Mouse (Mus musculus): ENCODE results near the gene Cbfa2t3. TPM values are rescaled to one million over a fixed set of nuclear protein-coding genes. Genes with fewer than 3 reads are reported as not detected.

The Cbfa2t3 gene
- total and polyA plus RNA-seq, 2 experiments from 2014 or later: 11.1 to 15.9 TPM

DNA sequence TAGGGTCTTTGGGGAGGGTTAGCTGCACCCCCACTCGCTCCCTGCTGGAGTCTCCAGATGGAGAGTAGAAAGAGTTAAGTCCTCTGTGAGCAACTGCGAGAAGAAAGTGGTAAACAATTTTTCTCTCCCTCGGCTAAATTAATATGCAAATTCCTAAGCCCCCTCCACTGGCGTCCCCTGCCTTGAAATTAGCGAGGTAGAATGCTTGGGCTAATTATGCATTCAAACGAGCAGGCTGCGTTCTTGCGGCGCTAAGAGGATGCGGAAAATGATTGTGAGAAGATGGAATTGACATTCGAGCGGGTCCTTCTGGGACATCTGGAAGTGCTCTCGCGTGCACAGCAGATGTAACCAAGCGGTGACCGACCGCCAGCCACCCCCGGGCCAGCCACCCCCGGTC lies 43.6 kb upstream of the Cbfa2t3 start:
- WGBS: 8% methylated on average over 19 of the region's 19 CpGs
- H3K4me3 ChIP-seq (ENCODE audit: low read depth, low read length): no peak overlapping the region
- TF ChIP-seq CTCF (IDR thresholded peaks at IDR 0.05): no peak
- H3K4me2 ChIP-seq (ENCODE audit: low read depth, low read length, poor library complexity, severe bottlenecking): peak overlapping the region; percentile 15; the same call in 1 of the 2 replicates
- H3K9ac ChIP-seq (replicated peaks; ENCODE audit: low read length, poor library complexity, severe bottlenecking): peak overlapping the region; percentile 24; the same call in 1 of the 2 replicates
- H3K9me3 ChIP-seq (ENCODE audit: low read length): no peaks in the 10 kb centered on the region
- H3K36me3 ChIP-seq (ENCODE audit: insufficient read depth, low read length): no peaks in the 10 kb centered on the region
- H3K27me3 ChIP-seq (ENCODE audit: insufficient read depth, low read length): no peaks in the 10 kb centered on the region
- peaks cover 29% of the 10 kb centered on the region for H3K4me1 ChIP-seq (ENCODE audit: insufficient read depth, low read length)
- peak; percentile 64 for DNase-seq (ENCODE audit: low spot score)
- ATAC-seq (ENCODE audit: low FRiP score): no peak
- H3K27ac ChIP-seq (ENCODE audit: low read depth, low read length): peak overlapping the region; percentile 62

DNA sequence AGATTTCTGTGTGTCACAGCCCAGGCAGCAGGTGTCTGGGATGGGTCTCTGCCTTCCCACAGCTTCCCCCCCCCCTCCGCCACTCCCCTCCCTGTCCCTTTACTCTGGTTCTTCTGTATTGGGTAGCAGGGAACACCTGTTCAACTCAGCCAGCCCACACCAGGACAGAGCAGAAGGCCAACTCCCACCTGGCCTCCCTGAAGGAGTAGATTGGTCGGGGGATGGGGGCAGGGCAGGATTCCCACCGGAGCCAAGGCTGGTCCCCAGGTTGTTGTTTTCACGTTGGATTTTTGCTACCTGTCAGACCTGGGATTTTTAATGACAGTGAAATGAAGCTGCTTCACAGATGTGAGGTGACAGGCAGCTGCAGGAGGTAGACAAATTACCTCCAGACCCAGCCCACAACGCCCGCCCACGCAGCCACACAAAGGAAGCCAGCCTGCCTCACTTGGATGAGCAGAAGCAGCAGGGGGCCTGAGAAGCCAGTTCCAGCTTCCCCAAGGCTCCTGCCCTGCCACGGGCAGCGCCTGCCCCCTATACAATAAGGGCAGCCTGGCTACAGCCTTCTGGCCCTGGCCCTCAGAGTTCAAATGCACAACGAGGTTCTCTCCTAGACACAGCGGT lies 40.3 kb upstream of the Cbfa2t3 start:
- Histone ChIP-seq H3K4me2 (ENCODE audit: low read depth, low read length, poor library complexity, severe bottlenecking) (no peak overlapping the region), H3K27ac (ENCODE audit: low read depth, low read length) (peak overlapping the region; percentile 69; the same call in 1 of the 2 replicates), H3K9ac (replicated peaks; ENCODE audit: low read length, poor library complexity, severe bottlenecking) (0 out of 2 replicates have a peak overlapping the region, but pooled peaks have one; percentile 24), H3K4me1 (ENCODE audit: insufficient read depth, low read length) (peaks cover 27% of the 10 kb centered on the region), H3K4me3 (ENCODE audit: low read depth, low read length) (no peak overlapping the region), H3K9me3 (ENCODE audit: low read length) (no peaks in the 10 kb centered on the region), H3K36me3 (ENCODE audit: insufficient read depth, low read length) (no peaks in the 10 kb centered on the region), H3K27me3 (ENCODE audit: insufficient read depth, low read length) (no peaks in the 10 kb centered on the region)
- DNase-seq (ENCODE audit: low spot score) (peak; percentile 54), ATAC-seq (ENCODE audit: low FRiP score) (no peak; the same call in 1 of the 2 replicates)
- TF ChIP-seq CTCF (IDR thresholded peaks at IDR 0.05): no peak
- 24% methylated on average over 11 of the region's 11 CpGs for WGBS

DNA sequence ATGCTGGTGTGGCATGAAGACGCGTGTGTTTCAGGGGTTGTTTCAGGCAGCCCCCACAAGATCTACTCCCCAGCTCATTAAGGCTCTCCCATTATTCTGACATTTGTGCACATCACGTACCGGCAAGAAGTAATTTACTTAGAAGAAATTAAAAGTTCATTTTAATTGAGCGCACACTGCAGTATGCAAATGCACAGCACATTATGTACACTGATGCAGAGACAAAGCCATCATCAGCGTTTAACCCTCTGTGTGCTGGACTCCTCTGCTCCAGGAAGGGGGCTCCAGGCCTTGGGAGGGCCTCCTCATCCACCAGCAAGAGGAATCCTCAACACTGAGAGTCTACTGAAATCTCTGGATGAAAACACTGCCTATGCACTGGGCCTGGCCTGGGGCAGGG lies 39.0 kb upstream of the Cbfa2t3 start:
- Histone ChIP-seq H3K9me3 (ENCODE audit: low read length) (no peaks in the 10 kb centered on the region), H3K9ac (replicated peaks; ENCODE audit: low read length, poor library complexity, severe bottlenecking) (0 out of 2 replicates have a peak overlapping the region, but pooled peaks have one; percentile 13), H3K4me3 (ENCODE audit: low read depth, low read length) (no peak overlapping the region), H3K36me3 (ENCODE audit: insufficient read depth, low read length) (no peaks in the 10 kb centered on the region), H3K4me1 (ENCODE audit: insufficient read depth, low read length) (peaks cover 27% of the 10 kb centered on the region), H3K27ac (ENCODE audit: low read depth, low read length) (0 out of 2 replicates have a peak overlapping the region, but pooled peaks have one; percentile 26), H3K27me3 (ENCODE audit: insufficient read depth, low read length) (no peaks in the 10 kb centered on the region), H3K4me2 (ENCODE audit: low read depth, low read length, poor library complexity, severe bottlenecking) (no peak overlapping the region)
- no peak for TF ChIP-seq CTCF (IDR thresholded peaks at IDR 0.05)
- DNase-seq (ENCODE audit: low spot score) (no peak), ATAC-seq (ENCODE audit: low FRiP score) (no peak)
- WGBS: 62% methylated on average over 6 of the region's 6 CpGs

DNA sequence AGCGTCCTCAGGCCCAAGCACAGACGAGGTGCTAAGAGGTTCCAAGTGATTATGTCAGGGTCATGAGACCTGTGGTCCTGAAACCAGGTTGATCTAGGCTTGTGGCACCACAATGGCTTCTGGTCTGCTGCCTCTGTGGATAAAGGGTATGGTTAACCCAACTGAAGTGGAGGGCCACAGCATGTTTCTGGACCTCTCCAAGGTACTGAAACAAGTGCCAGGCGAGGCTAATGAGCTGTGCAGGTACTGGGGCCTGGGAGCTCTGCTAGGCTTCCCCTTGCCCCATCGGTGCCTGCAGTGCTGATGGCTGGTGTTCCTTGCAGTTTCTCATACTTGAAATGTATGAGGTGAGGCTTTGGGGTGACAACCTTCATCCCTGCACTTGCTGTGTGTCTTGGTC lies 38.2 kb upstream of the Cbfa2t3 start:
- Histone ChIP-seq H3K27me3 (ENCODE audit: insufficient read depth, low read length) (no peaks in the 10 kb centered on the region), H3K4me1 (ENCODE audit: insufficient read depth, low read length) (peaks cover 21% of the 10 kb centered on the region), H3K36me3 (ENCODE audit: insufficient read depth, low read length) (no peaks in the 10 kb centered on the region), H3K4me3 (ENCODE audit: low read depth, low read length) (no peak overlapping the region), H3K4me2 (ENCODE audit: low read depth, low read length, poor library complexity, severe bottlenecking) (no peak overlapping the region), H3K27ac (ENCODE audit: low read depth, low read length) (no peak overlapping the region), H3K9ac (replicated peaks; ENCODE audit: low read length, poor library complexity, severe bottlenecking) (no peak overlapping the region), H3K9me3 (ENCODE audit: low read length) (no peaks in the 10 kb centered on the region)
- DNase-seq (ENCODE audit: low spot score): no peak
- no peak for TF ChIP-seq CTCF (IDR thresholded peaks at IDR 0.05)
- 51% methylated on average over 4 of the region's 4 CpGs for WGBS
- no peak for ATAC-seq (ENCODE audit: low FRiP score)

DNA sequence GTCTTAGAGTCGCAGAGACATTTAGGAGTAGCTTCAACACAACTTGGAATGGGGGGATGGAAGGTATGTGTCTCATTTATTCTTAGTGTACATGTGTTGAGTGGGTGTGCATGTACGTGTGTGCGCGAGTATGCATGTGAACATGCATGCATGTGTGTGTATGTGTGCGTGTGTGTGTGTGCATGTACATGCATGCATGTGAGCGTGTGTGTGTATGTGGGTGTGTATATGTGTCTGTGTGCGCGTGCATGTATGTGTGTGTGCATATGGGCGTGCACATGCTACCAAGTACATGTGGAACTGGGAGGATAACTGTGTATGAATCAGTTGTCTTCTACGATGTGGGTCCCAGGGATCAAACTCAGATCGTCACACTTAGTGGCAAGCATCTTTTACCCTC lies 37.7 kb upstream of the Cbfa2t3 start:
- WGBS: 90% methylated on average over 11 of the region's 11 CpGs
- no peak for TF ChIP-seq CTCF (IDR thresholded peaks at IDR 0.05)
- Histone ChIP-seq H3K9ac (replicated peaks; ENCODE audit: low read length, poor library complexity, severe bottlenecking) (no peak overlapping the region), H3K4me2 (ENCODE audit: low read depth, low read length, poor library complexity, severe bottlenecking) (no peak overlapping the region), H3K36me3 (ENCODE audit: insufficient read depth, low read length) (no peaks in the 10 kb centered on the region), H3K27me3 (ENCODE audit: insufficient read depth, low read length) (no peaks in the 10 kb centered on the region), H3K4me1 (ENCODE audit: insufficient read depth, low read length) (peaks cover 17% of the 10 kb centered on the region), H3K27ac (ENCODE audit: low read depth, low read length) (no peak overlapping the region), H3K9me3 (ENCODE audit: low read length) (no peaks in the 10 kb centered on the region), H3K4me3 (ENCODE audit: low read depth, low read length) (no peak overlapping the region)
- DNase-seq (ENCODE audit: low spot score): no peak
- ATAC-seq (ENCODE audit: low FRiP score): no peak

DNA sequence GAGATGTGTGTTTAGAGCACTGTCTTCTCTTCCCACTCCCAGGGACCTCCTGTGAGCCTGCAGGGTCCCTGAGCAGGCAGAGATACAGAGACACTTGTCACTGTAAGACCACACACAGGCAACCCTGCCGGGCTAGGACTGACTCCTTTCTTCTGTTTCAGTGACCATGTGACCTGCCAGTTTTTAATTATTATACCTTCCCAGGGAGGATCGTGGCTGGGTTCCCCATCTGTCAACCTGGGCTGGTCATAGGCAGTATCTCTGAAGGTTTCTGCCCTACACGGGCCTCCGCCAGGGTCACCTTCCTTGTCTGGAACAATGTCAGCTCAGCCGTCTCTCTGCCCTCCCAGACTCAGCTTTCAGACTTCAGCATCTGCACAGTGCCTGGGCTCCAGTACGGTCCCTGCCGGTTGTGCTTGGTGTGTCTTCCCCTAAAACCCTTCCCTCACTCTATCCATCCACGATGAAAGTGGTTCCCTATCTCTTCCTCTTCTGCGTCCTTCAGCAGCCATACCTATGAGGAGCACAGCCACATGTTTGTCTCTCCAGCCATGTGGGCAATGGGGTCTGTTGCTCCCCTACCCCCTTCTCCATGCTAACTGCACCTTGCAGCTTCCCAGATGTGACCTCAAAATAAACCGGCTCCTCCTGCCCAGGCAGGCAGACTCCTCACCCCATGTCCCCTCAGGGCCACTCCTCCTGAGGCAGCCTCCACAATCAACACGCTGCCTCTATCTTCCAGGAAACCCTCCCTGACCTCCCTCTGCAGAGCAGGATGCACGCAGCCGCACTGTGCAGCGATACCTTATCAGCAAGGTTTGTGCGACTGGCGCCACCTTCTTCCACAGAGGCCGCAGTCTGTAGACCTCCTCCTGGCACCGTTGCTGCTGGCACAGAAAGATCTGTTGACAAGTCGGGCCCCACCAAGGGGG lies 36.9 kb upstream of the Cbfa2t3 start:
- WGBS: 49% methylated on average over 19 of the region's 19 CpGs
- no peaks in the 10 kb centered on the region for H3K9me3 ChIP-seq (ENCODE audit: low read length)
- peaks cover 17% of the 10 kb centered on the region for H3K4me1 ChIP-seq (ENCODE audit: insufficient read depth, low read length)
- no peak overlapping the region for H3K9ac ChIP-seq (replicated peaks; ENCODE audit: low read length, poor library complexity, severe bottlenecking)
- DNase-seq (ENCODE audit: low spot score) (no peak), ATAC-seq (ENCODE audit: low FRiP score) (no peak)
- H3K4me3 ChIP-seq (ENCODE audit: low read depth, low read length): no peak overlapping the region
- H3K27ac ChIP-seq (ENCODE audit: low read depth, low read length): no peak overlapping the region
- no peaks in the 10 kb centered on the region for H3K36me3 ChIP-seq (ENCODE audit: insufficient read depth, low read length)
- no peak for TF ChIP-seq CTCF (IDR thresholded peaks at IDR 0.05)
- H3K27me3 ChIP-seq (ENCODE audit: insufficient read depth, low read length): no peaks in the 10 kb centered on the region
- H3K4me2 ChIP-seq (ENCODE audit: low read depth, low read length, poor library complexity, severe bottlenecking): no peak overlapping the region
